Mouse (Mus musculus) liver, postnatal 0 days (tissue): Measurements from ENCODE around the gene Kcnmb3.

Experiments used
- CTCF ChIP-seq: sonication (generic); IDR thresholded peaks from 2 replicates; pipeline ENCODE4 v1.5.1; 2016; ENCODE audit warnings: antibody characterized with exemption, low read depth
- EP300 ChIP-seq: IDR thresholded peaks from 2 replicates; pipeline ENCODE4 v1.6.1; 2016; ENCODE audit warnings: antibody characterized with exemption, low read depth, mild to moderate bottlenecking

GRCm38 (mm10) chr3:32505841-32506240 is 13.8 kb upstream of the Kcnmb3 start:
- TF ChIP-seq CTCF (no peak), EP300 (no peak)
